Mouse (Mus musculus): ENCODE measurements around the gene Pfkl.

- no peak for TF ChIP-seq CTCF (conservative IDR thresholded peaks at IDR 0.05; ENCODE audit: low read length)
- no peak for TF ChIP-seq POU5F1 (IDR thresholded peaks at IDR 0.05; ENCODE audit: borderline replicate concordance, low read length)
These were observed 31.2 kb downstream of the Pfkl start, which contains the start of gene 1810043G02Rik for GRCm38 (mm10) chr10:77978351-77979350.

All from E14TG2a.4 (cell line).